Mouse (Mus musculus): ENCODE results near the gene Rpl3. TPM values are rescaled to one million over a fixed set of nuclear protein-coding genes. Genes with fewer than 3 reads are reported as not detected.

Gene Rpl3
- 1,364 TPM for total RNA-seq (2023)

DNA sequence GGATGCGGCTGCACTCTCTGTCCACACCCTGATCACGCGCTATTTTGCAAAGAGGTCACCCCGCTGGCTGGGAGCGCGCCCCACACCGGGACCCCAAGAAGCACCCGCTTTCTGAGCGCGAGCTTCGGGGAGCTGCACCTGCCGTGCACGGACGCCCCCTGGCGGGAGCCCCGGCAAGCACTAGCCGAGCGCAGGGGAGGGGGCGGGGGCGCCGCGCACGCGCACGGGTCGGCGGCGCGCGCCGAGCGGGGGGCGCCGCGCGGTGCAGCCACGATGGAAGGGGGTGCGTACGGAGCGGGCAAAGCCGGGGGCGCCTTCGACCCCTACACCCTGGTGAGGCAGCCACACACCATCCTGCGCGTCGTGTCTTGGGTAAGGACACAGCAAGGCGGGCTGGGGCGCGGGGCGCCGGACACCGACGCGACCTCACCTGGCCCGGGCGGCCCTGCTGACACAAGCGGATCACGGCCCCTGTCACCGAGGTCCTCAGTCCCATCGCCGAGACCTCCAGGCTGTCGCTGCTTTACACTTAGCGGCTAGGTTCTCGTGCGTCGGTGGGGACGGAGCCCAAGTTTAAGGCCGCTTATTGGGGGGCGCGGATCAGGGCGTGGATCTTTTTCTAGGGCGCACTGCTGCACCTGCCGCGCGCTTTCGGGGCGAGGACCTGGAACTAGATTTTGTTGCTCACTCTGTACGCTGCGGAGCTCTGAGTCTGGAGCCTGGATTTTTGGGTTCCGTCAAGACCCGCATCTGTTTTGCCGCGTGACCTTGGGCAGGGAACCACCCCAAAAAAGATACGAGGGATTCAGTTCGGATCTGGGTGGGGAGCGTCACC, at the start of gene Rpl3, which contains the start of gene Syngr1:
Rpl3 (minus strand) TSS at position 748 of the 835 bp plus-strand sequence.
Syngr1 (plus strand) TSS at position 214 of the 835 bp plus-strand sequence.

DNA sequence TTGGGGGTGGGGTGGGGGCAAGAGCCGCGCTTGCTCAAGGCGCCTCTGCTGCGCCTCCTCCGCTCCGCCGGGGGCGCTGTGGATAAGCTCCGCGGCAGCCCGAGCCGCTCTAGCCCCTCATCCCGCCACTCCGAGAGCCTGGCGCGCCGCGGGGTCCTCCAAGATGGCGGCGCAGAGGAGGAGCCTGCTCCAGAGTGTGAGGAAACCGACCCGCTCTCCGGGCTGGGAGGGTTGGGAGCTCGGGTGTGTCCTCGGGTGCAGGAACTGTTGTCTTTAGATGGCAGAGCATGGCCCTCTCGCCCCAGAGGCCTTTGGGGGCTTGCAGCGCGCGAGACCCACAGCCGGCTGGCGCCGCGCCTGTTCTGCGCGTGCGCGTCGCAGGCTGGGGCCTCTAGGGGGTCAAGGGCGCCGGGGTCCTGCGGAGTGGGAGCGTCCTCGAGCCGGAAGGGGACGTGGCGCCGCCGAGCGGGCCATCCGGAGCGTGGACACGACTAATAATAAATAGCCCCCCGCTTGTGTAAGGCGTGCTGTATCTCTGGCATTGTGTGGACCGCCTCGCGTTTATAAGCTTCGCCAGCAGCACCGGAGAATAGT, 41.4 kb upstream of the Rpl3 start, which contains the start of gene Tab1:
Tab1 (plus strand) TSS at position 135 of the 594 bp plus-strand sequence.

Other genes with a start within 250 kb of the Rpl3 start
- 91.8 TPM for gene Apobec3, start 200.2 kb downstream of the Rpl3 start, total RNA-seq (2023)
- 128 TPM for gene Cbx7, start 120.7 kb downstream of the Rpl3 start, total RNA-seq (2023)
- 1.7 TPM for gene Pdgfb, start 76.9 kb downstream of the Rpl3 start, total RNA-seq (2023)
- gene Syngr1, start 534 bp downstream of the Rpl3 start, total RNA-seq (2023), result 0.18 TPM
- 22.7 TPM for gene Tab1, start 41.3 kb upstream of the Rpl3 start, total RNA-seq (2023)
- gene Mgat3, start 81.9 kb upstream of the Rpl3 start, total RNA-seq (2023), result 0.33 TPM
- gene Mief1, start 142.2 kb upstream of the Rpl3 start, total RNA-seq (2023), result 51.3 TPM
- gene AC140267.1, start 144.0 kb upstream of the Rpl3 start, total RNA-seq (2023), result not detected
- gene Atf4, start 163.3 kb upstream of the Rpl3 start, total RNA-seq (2023), result 379 TPM
- 29.4 TPM for gene Rps19bp1, start 172.4 kb upstream of the Rpl3 start, total RNA-seq (2023)
- gene Cacna1i, start 195.4 kb upstream of the Rpl3 start, total RNA-seq (2023), result 2.7 TPM